Mouse (Mus musculus): ENCODE measurements around the gene Gast.
A peak's percentile ranks its signal among the peaks of the same experiment; 100 is the strongest.
"Not testable (repeated sequence)": the region's sequence is repeated elsewhere in the genome, so short reads cannot be mapped to it uniquely, and the experiment has no call there.

Gene Gast

DNA sequence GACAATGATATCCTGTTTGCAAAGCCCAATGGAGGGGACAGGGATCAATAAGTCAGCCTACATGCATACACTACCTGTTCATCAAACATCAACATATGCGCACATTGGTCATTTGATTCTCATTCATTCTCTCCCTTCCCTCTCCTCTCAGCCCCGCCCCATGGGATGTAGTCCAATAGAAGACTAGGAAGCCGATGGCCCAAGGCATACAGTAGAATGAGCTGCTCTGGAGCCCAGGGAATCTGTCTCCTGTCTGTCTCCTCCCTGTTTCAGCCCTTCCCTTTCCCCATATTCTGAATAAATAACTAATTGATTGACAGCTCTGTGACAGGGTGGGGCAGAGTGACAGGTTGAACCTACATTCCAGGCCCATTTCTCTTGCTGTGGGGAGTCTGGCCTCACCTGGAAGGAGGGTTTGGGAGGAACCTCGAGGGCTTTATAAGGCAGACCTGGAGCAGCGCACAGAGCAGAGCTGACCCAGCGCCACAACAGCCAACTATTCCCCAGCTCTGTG is at the start of gene Gast:
Gast (plus strand) TSS at position 464 of the 514 bp plus-strand sequence.
- no peak for DNase-seq (ENCODE audit: low spot score)

DNA sequence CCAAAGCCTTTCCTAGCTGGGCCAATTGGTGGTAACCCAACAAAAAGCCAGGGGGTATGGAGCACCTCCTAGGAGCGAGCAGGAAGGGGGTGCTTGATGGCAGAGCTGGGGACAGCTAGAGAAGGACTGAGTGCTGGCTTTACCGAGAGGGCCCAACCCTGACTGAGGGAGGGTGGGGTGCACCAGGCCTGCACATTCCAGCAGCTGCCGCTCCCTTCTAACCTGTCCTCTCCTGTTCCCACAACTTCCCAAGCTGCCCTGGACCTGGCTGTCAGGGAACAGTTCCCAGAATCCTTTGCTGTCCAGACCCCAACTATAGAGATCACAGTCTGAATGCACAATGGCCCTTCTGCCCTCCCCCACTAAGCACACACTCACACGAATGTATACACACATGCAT is 49.2 kb upstream of the Gast start:
- DNase-seq (ENCODE audit: low spot score): no peak

DNA sequence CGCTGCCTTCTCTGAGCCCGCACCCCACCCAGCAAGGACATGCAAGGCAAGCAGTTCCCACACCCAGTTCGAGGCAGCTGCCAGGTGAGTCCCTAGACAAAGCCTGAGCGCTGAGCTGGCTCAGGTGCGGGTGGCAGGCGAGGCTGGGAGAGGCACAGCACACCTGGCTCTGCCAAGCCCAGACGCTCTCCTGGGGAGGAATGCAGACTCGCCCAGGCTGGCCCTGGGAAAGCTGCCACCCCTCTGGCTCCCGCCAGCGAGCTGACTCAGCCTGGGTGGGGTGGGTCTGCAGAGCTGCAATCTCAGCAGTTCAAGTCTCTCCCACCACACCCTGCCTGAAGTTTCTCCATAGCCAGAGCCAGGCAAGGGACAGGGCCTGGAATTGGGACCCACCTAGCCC is 47.2 kb upstream of the Gast start:
- no peak for DNase-seq (ENCODE audit: low spot score)

DNA sequence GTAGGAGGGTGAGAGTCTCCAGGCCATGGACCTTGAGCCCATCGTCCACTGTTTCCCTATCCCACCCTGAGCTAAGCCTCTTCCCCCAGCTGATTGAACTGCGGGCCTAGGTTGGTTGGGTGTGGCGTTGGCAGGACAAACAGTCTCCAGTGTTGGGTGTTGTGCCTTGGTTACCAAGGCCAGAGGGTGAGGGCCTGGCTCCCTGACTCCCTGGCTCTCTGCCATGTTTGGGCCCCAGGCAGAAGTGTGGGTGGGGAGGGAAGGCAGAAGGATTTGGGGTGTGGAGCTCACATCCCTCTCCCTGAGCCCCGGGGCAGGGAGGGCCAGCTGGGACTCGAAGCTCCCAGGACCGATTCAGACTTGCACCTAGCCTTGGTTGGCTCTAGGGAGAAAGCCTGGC is 45.3 kb upstream of the Gast start:
- no peak for DNase-seq (ENCODE audit: low spot score)

DNA sequence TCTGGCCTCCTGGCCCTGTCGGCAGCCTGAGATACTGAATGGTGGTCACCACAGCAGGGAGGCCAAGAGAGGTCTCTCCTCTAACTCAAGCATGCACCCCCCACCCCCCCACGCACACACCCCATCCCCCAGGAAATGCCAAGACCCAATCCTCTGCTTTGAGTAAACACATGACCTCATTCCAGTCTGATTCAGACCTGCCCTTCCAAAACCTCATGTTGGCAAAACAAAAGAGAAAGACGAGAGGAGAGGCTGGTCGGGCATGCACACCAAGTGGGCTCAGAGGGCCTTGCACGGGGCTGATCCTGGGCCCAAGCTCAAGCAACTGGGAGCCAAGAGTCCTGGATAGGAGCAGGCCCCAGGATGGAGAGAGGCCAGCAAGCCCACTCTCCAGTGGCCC is 44.0 kb upstream of the Gast start:
- no peak for DNase-seq (ENCODE audit: low spot score)

DNA sequence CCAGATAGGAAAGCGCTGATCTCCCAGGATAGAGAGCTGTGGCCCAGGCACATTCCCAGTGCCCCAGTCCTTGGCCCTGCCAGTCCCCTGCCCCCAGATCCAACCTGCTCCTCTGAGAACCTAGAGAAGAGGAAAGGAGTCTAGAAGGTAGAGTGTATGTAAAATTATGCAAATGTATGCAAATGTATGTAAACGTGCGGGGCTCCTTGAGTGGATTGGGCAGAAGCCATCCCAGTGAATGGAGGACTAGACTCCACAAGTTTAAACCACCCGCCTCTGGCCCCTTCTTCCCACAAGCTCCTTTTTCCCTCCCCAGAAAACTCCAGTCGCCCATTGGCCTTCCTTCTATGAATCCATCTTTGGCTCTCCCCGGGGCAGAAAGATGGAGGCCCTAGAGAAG is 41.3 kb upstream of the Gast start:
- DNase-seq (ENCODE audit: low spot score): no peak

DNA sequence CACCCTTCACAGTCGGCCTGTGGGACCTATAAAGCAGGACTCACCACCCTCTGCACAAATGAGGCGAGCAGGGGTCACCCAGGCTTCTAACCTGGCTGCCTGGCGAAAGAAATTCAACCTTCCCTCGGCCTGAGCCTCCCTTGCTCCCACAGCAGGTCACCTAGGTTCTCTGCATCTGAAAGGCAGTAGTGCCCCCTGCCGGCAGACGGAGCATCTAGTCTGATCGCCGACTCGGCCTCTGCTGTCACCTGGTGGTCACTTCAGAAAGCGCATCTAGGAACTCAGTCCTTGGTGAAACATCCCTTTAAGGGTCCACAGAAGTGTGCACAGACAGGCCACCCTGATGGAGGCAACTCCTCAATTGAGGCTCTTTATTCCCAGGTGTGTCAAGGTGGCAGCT is 38.9 kb upstream of the Gast start:
- peak; percentile 71 for DNase-seq (ENCODE audit: low spot score)

DNA sequence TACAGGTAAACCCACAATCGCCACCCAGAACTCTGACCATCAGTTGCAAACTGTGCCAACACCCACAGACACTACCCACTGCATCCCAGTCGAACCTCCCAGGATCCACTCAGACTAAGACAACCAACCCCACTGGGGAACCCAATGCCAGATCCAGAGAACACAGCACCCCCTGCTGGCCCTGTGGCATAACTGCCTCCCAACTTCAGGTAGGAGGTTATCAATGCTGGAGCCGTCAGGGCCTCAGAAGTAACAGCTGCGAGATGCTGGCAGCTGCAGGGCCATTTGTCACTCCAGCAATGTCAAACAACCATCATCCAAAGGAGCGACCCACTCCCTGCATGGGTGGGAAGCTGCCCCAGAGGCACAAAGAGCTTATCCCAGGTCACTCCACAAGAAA is 36.4 kb upstream of the Gast start:
- no peak for DNase-seq (ENCODE audit: low spot score)

DNA sequence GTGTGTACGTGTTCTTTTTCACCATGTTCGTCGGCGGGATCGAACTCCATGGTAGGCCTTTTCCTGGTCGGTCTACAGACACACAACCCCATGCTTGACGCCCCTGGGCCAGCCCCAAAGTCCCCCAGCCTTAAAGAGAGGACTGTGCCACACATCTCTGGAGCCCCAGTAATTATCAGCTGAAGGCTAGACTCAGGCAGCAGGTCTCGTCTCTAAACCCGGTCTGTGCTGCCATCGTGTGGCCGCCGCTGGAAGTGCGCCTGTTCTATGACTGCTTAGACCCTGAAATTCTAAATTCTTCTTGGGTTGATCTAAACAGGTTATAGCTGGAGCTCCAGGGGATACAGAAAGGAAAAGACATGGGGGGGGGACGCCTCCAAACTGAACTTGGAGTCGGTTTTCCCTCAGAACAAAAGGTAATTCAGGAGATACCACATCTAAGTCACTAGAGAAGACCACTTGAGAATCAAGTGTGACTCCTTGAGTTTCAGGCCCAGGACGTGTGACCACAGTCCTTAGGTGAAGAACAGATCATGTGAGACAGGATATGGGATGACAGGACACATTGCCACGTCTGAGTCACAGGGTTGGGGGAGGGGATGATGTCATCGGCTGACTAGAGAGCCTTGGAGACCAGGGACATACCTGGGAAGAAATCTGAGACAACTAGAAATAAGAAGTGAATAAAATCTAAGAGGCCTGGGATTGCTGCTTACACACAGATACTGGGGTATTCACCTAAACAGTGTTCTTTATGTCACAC is 35.8 kb upstream of the Gast start:
- DNase-seq (ENCODE audit: low spot score): peak; percentile 71

DNA sequence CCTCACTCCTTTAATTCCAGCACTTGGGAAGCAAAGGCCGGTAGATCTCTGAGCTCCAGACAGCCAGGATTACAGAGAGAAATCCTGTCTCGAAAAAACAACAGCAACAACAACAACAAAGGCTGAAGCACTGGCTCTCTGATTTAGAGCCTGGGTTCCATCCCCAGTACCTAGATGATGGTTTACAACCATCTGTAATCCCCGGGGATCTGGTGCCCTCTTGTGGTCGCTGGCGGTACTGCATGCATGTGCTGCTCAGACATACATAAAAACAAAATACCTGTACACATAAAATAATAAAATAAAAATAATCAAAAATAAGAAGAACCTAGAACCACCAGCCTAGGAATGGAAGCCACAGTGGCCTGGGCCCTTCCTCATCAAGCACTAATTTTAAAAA is 33.9 kb upstream of the Gast start:
- DNase-seq (ENCODE audit: low spot score): no peak

DNA sequence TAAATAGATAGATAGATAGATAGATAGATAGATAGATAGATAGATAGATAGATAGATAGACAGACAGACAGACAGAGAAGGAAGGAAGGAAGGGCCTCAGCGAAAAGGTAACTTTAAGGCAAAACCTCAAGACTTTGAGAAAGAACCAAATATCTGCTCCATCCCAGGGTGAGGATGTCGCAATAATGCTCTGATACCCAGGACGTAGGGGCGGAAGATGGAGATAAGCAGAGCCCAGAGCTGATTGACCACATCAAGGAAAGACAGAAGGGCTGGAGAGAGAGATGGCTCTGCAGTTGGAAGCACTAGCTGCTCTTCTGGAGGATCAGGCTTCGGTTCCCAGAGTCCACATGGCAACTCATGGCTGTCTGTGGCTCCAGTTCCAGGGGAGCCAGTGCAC is 32.9 kb upstream of the Gast start:
- DNase-seq (ENCODE audit: low spot score): no peak

DNA sequence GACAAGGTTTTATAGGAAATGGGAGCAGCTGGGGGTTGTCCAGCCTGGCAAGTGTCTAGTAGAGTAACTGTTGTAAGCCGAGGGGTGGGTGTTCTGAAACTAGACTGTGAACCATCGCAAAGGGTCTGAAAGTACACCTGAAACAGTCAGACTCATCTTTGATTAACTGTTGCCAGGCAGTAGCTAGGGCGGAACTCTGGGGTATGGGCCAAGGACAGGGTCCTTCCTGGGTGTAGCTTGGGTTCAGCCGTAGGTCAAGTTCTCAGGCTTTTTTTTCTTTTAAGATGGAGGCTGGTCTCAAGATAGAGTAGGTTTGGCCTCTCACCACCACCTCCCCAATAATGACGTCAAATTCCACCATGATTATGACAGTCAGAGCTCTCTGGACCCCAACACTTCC is 26.3 kb upstream of the Gast start:
- no peak for DNase-seq (ENCODE audit: low spot score)

DNA sequence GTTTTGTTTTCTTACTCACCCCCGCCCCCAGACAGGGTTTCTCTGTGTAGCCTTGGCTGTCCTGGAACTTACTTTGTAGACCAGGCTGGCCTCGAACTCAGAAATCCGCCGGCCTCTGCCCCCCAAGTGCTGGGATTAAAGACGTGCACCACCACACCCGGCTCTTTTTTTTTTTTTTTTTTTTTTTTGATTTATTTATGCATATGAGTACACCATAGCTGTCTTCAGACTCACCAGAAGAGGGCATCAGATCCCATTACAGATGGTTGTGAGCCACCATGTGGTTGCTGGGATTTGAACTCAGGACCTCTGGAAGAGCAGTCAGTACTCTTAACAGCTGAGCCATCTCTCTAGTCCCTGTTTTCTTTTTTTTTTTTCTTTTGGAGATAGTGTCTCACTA is 25.5 kb upstream of the Gast start:
- DNase-seq (ENCODE audit: low spot score): not testable (repeated sequence)

DNA sequence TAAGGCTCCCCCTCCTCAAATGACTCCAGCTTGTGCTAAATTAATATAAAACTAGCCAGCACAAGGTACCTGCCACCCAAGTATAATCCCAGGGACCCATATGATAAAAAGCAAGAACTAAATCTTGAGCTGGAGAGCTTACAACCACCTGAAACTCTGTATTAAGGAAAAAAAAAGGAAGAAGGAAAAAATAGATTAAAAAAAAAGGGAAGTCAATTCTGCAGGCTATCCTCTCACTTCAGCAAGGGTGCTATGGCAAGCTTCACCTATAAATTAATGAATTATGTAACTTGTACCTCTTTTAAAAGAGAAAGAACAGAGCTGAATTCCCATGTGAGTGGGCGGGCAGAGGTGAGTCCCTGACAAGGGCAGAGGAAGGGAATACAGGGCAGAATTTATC is 22.6 kb upstream of the Gast start:
- no peak for DNase-seq (ENCODE audit: low spot score)

DNA sequence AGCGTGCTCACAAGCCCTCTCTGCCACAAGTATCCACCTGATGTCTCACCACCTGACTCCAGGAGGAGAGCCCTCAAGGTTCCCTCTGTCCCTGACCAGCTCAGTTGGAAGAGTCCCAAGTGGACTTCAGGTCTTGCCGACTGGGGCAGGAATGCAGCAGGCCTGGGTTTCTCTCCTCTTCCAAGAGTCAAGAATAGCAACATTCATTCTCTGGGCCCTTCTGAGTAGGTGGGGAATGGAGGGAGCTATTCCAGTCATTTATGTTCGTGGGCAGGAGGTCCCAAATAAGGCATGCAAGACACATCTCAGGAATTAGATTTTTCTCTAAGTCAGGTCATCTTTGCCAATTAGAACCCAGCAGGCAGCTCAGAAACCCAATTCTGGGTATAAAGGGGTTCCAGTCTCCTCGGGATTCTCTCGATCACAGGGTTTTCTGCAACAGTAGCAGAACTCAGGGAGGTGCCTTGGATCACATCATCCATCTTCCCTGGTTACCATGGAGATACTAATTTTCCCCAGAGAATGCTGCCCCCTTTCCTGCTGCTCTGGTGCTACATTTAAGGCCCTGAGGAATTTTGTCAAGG is 22.0 kb upstream of the Gast start:
- no peak for DNase-seq (ENCODE audit: low spot score)

DNA sequence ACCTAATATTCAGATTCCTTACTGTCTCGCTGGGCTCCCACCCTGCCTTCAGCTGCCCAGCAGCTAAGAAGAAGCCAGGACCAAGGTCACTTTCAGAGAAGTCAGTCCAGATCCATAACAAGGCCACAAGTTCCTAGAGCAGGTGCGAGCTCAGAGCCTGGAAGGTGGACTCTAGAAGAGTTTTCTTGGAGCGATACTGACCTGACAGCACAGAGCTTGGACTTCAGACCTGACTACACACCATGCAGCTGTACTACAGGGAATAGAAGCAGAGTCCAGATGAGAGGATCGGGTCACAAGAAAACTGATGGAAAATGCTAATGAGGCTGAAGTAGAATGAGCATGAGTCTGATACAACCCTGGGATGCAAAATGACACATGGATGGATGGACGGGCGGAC is 20.8 kb upstream of the Gast start:
- no peak for DNase-seq (ENCODE audit: low spot score)

DNA sequence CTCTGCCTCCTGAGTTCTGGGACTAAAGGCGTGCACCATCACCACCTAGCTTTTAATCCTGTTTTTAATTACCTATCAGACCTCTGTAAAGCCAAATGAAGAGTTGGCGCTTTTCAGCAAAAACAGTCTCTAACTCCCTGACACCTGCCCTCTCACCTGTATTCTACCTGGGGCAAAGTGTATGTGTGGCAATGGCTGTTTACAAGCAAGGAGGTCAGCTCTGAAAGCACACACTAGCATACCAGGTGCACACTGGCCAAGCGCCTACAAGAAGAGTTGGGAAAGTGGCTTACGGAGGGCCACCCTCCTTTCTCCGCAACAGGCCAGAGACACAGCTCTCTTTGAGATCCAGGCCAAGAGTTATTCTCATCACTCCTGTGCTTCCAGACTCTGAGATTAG is 18.8 kb upstream of the Gast start:
- no peak for DNase-seq (ENCODE audit: low spot score)

DNA sequence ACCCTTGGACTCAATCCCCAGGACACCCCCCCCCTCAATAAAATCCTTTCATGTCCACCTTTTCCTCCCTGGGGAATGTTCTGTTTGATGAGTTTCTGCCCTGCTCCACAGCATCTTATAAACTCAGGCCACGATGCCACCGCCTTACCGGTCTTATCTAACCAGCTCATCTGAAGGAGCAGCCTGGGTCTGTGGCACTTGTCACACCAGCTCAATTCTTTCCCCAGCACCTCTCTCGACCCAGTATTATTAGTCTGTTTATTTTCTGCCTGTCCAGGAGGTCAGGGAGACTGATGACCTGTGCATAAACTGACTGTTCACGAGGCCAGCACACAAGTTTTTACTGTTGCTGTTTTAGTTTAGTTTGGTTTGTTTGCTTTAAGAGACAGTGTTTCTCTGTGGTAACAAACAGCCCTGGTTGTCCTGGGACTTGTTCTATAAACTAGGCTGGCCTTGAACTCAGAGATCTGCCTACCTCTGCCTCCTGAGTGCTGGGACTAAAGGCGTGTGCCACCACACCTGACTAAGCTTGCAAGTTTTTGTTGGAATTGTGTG is 16.3 kb upstream of the Gast start:
- DNase-seq (ENCODE audit: low spot score): no peak

DNA sequence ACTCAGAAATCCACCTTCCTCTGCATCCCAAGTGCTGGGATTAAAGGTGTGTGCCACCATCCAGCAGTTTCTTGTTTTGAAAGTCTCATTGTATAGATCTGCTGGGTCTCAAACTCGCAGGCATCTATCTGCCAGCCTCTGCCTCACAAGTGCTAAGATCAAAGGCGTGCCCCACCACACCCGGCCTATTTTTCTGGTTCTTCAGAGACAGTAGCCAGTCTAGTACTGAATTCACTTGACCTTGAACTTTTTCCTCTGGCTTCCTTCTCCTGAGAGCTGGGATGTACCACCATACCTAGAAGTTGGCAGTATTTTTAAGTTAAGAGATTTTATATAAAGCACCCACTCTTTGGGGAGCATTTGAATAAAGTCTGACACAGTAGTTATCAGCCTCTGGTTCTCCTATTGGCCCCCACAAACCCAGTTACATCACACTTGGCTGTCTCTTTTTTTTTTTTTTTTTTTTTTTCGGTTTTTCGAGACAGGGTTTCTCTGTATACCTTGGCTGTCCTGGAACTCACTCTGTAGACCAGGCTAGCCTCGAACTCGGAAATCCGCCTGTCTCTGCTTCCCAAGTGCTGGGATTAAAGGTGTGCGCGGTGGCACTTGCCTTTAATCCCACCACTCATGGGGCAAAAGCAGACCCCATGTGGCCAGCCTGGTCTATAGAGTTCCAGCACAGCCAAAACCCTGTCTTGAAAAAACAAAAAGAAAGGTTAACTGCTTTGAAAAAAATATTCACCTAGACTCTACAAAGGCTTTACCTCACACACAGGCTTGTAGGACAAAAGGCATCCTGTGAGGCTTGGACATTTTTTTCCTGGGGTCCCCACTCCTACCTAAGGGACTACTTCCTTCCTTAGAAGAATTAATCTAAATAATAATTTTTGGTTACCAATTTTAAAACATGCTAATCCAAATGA is 15.4 kb upstream of the Gast start:
- DNase-seq (ENCODE audit: low spot score): no peak

DNA sequence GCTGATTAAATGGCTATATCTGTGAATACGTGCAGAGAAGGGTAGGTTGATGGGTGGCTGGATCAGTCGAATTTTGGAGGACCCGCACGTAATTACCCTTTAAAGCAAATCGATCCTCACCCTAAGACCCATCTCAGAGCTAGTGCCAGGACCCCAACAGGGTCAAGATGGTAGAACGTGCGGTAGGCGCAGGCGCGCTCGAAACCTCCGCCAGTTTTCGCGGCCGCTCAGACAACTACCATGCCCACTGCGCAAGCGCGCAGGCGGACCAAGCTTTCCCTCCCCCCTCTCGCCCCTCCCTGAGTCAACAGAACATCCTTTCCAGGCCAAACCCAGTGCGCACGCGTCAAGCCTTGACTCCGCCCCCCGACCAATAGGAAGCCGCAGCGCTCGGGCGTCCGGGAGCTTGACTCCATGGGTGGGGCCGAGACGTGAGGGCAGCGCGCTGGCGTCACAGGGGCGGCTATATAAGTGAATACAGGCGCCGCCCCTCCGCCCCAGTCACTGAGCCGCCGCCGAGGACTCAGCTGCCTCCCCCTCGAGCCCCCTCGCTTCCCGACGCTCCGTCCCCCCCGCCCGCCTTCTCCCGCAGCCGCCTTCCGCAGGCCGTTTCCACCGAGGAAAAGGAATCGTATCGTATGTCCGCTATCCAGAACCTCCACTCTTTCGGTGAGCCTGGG is 14.6 kb upstream of the Gast start, which contains the start of gene Eif1:
Eif1 (plus strand) TSS at position 394 of the 680 bp plus-strand sequence.
- DNase-seq (ENCODE audit: low spot score): peak; percentile 99

DNA sequence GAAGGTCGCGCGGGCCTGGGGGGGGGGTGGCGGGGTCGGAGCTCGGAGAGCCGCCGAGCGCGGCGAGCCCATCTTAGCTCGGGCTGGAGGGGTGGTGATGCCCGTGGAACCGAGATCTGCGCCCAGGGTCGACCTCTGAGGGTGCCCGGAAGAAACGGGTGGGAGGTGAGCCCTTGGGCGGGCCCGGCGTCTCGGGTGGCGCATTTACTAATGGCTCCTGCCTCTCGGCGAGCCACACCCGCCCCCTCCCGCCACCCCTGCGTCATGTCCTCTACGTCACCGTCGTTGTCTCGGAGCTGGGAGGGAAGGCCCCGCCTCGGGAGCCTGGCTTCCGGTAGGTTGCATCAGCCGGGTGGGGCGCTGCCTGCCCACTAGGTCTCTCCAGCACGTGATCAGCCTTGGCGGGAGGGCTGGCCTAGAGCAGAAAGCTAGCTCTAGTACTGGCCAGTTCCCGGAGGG is 14.0 kb upstream of the Gast start:
- peak; percentile 86 for DNase-seq (ENCODE audit: low spot score)

Data from layer of hippocampus, adult 9-10 months (tissue).